Mouse (Mus musculus): ENCODE measurements around the gene Ano9. TPM values are rescaled to one million over a fixed set of nuclear protein-coding genes. Genes with fewer than 3 reads are reported as not detected.

The Ano9 gene
- total RNA-seq, 2 experiments from 2014 or later = not detected

DNA sequence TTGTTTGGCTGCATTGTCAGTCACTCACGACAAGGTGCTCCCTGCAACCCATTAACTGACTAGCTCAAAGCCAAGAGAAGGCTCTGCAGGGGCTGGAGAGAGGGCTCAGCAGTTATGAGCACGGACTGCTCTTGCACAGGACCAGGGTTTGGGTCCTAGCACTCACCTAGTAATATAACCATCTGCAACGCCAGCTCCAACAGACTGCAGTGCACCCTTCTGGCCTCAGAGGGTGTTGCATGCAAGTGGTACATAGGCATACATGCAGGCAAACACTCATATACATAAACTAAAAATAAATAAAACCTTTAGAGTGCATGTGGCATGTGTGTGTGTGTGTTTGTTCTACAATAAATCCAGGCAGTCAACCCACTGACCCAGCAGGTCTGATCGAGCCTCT is 61.8 kb downstream of the Ano9 start:
- DNase-seq (ENCODE audit: low spot score in 2 of 2) = no peak
- H3K4me3 ChIP-seq = no peak overlapping the region
- peak; percentile 34 for TF ChIP-seq CTCF (conservative IDR thresholded peaks at IDR 0.05)
- no peak overlapping the region for H3K27ac ChIP-seq

DNA sequence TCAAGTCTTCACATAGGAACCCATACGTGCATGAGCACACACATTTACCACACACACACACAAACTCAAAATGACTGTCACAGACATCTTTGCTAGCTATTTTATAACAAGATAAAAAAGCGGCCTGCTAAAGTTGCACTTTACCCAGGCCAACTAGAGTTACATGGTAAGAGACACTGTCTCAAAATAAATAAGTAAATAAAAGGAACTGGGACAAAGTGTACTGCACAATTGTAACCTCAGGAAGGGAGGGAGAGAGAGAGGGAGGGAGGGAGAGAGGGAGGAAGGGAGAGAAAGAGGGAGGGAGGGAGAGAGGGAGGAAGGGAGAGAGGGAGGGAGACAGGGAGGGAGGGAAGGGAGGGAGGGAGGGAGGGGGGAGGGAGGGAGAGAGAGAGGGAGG is 65.2 kb downstream of the Ano9 start:
- H3K27ac ChIP-seq = no peak overlapping the region
- TF ChIP-seq CTCF (conservative IDR thresholded peaks at IDR 0.05) = no peak
- H3K4me3 ChIP-seq = no peak overlapping the region
- no peak for DNase-seq (ENCODE audit: low spot score in 2 of 2)

DNA sequence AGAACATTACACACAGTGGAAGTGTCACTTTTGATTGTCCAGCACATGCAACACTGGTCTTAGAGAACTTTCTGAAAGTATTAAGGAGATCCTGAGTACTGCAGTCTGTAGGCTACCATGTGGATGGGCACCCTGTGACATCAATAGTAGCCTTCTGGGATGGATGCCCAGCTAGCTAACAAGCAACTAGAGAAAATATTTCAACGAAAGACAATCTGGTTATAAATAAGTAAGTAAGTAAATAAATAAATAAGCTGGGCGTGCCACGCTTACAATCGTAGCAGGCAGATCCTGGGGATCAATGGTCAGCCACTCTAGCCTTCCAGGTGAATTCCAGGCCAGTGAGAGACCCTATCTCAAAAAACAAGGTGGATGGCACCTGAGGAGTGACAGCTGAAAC is 65.6 kb downstream of the Ano9 start:
- no peak for DNase-seq (ENCODE audit: low spot score in 2 of 2)
- no peak overlapping the region for H3K27ac ChIP-seq
- H3K4me3 ChIP-seq = no peak overlapping the region
- no peak for TF ChIP-seq CTCF (conservative IDR thresholded peaks at IDR 0.05)

Other genes with a start within 250 kb of the Ano9 start
- gene Psmd13, start 235.8 kb downstream of the Ano9 start, total RNA-seq (2021) = 100 to 1,000 TPM; 111 to 113 TPM
- gene Sirt3, start 235.5 kb downstream of the Ano9 start, total RNA-seq (2021) = 10 to 100 TPM; 69.2 to 73.2 TPM
- gene Cox8b, start 217.4 kb downstream of the Ano9 start, total RNA-seq (2021) = 1 to 10 TPM in 1 of 2 experiments, not detected in 1; 1.3 TPM
- under 1 TPM; 0.27 to 0.51 TPM for gene Nlrp6, start 196.9 kb downstream of the Ano9 start, total RNA-seq (2021)
- gene Pgghg, start 176.4 kb downstream of the Ano9 start, total RNA-seq (2021) = 1 to 10 TPM; 4.0 to 7.1 TPM
- not detected for gene Ifitm5, start 167.5 kb downstream of the Ano9 start, total RNA-seq (2021)
- not detected for gene Gm45717, start 161.9 kb downstream of the Ano9 start, total RNA-seq (2021)
- gene Ifitm2, start 161.8 kb downstream of the Ano9 start, total RNA-seq (2021) = 10 to 100 TPM; 13.0 to 16.3 TPM
- 1 to 10 TPM; 1.9 to 2.9 TPM for gene Ifitm1, start 150.6 kb downstream of the Ano9 start, total RNA-seq (2021)
- gene Ifitm3, start 107.0 kb downstream of the Ano9 start, total RNA-seq (2021) = 10 to 100 TPM in 1 of 2 experiments, 1 to 10 TPM in 1; 9.6 to 13.9 TPM
- gene Ifitm6, start 99.9 kb downstream of the Ano9 start, total RNA-seq (2021) = not detected
- gene Gm17387, start 88.7 kb downstream of the Ano9 start, total RNA-seq (2021) = not detected
- 100 to 1,000 TPM in 1 of 2 experiments, 10 to 100 TPM in 1; 93.4 to 101 TPM for gene B4galnt4, start 56.7 kb downstream of the Ano9 start, total RNA-seq (2021)
- gene Pkp3, start 39.6 kb downstream of the Ano9 start, total RNA-seq (2021) = not detected
- 1 to 10 TPM; 2.1 to 2.5 TPM for gene Sigirr, start 17.2 kb downstream of the Ano9 start, total RNA-seq (2021)
- 10 to 100 TPM; 50.8 to 64.4 TPM for gene Ptdss2, start 4.6 kb upstream of the Ano9 start, total RNA-seq (2021)
- gene Rnh1, start 55.1 kb upstream of the Ano9 start, total RNA-seq (2021) = 10 to 100 TPM; 40.6 to 42.3 TPM
- 100 to 1,000 TPM; 200 to 222 TPM for gene Hras, start 76.2 kb upstream of the Ano9 start, total RNA-seq (2021)
- gene Lrrc56, start 76.4 kb upstream of the Ano9 start, total RNA-seq (2021) = 1 to 10 TPM; 4.5 to 5.7 TPM
- gene Lmntd2, start 96.3 kb upstream of the Ano9 start, total RNA-seq (2021) = not detected
- 1 to 10 TPM in 1 of 2 experiments, under 1 TPM in 1; 0.98 to 1.2 TPM for gene Rassf7, start 98.1 kb upstream of the Ano9 start, total RNA-seq (2021)
- 10 to 100 TPM; 72.8 to 76.1 TPM for gene Phrf1, start 111.0 kb upstream of the Ano9 start, total RNA-seq (2021)
- gene Irf7, start 148.7 kb upstream of the Ano9 start, total RNA-seq (2021) = 1 to 10 TPM in 1 of 2 experiments, under 1 TPM in 1; 0.56 to 1.3 TPM
- not detected for gene Cdhr5, start 159.0 kb upstream of the Ano9 start, total RNA-seq (2021)
- not detected for gene Sct, start 161.3 kb upstream of the Ano9 start, total RNA-seq (2021)
- under 1 TPM; 0.20 to 0.23 TPM for gene Drd4, start 174.2 kb upstream of the Ano9 start, total RNA-seq (2021)
- 10 to 100 TPM; 74.1 to 77.0 TPM for gene Deaf1, start 209.9 kb upstream of the Ano9 start, total RNA-seq (2021)
- 10 to 100 TPM; 32.9 to 33.7 TPM for gene Tmem80, start 209.9 kb upstream of the Ano9 start, total RNA-seq (2021)
- gene Eps8l2, start 221.1 kb upstream of the Ano9 start, total RNA-seq (2021) = 1 to 10 TPM; 4.9 to 5.1 TPM